Comparison of ENCODE assay signal across 7 mouse cellular contexts in the genomic region with DNA sequence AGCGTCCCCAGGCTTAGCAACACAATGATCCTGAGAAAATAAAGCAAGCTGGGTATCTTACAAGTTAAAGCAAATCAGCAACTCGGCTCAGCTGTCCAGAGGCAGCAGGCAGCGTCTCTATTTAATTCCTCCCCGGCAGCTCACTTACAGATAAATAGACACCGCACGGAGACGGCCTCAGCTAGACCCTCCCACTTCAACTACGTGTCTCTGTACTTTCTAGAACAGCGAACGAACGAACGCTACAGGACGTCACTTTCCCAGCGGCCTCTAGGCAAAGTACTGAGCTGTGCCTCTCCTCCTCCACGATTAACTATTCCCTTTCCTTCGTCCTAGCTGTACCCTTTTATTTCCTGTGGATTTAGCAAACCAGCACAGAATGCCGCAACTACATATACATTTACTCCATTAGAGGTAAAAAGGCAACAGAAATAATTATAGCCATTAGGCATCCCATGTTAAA. TPM values are rescaled to one million over a fixed set of nuclear protein-coding genes. Genes with fewer than 3 reads are reported as not detected.
A peak's percentile ranks its signal among the peaks of the same experiment; 100 is the strongest.
DNase-seq lines count a peak whose midpoint lies in the region; ATAC-seq and TF ChIP-seq lines count a peak whose summit lies in the region.

No protein-coding gene starts in this region.

- under 1% methylated on average over 17 of the region's 17 CpGs for WGBS in intestine, postnatal 0 days
- WGBS in midbrain, embryonic 12.5 days, result 1% methylated on average over 17 of the region's 17 CpGs
- WGBS in small intestine, adult 2 months, result under 1% methylated on average over 17 of the region's 17 CpGs

- no peaks in the 10 kb centered on the region for H3K36me3 ChIP-seq in intestine, postnatal 0 days (ENCODE audit: control insufficient read depth, insufficient read depth)
- no peaks in the 10 kb centered on the region for H3K36me3 ChIP-seq in midbrain, embryonic 12.5 days
- H3K36me3 ChIP-seq in small intestine, adult 2 months (ENCODE audit: control insufficient read depth, insufficient read depth, low read length), result no peaks in the 10 kb centered on the region

- peak; percentile 94 for ATAC-seq in intestine, postnatal 0 days
- ATAC-seq in midbrain, embryonic 12.5 days (ENCODE audit: low FRiP score, low read depth), result peak; percentile 96

- H3K27me3 ChIP-seq in intestine, postnatal 0 days (replicated peaks; ENCODE audit: control insufficient read depth, insufficient read depth, low read length), result no peaks in the 10 kb centered on the region
- H3K27me3 ChIP-seq in midbrain, embryonic 12.5 days, result no peaks in the 10 kb centered on the region
- H3K27me3 ChIP-seq in small intestine, adult 2 months (ENCODE audit: control insufficient read depth, insufficient read depth, low read length), result no peaks in the 10 kb centered on the region

- peak; percentile 39; the same call in 1 of the 2 replicates for TF ChIP-seq CTCF in intestine, postnatal 0 days (IDR thresholded peaks at IDR 0.05; ENCODE audit: low read depth)
- no peak for TF ChIP-seq CTCF in small intestine, adult 2 months (IDR thresholded peaks at IDR 0.05; ENCODE audit: extremely low read depth, insufficient read length, insufficient replicate concordance, low read depth, low read length)

- peak; percentile 98 for TF ChIP-seq POLR2A in small intestine, adult 2 months (IDR thresholded peaks at IDR 0.05; ENCODE audit: low read depth, low read length)

- H3K4me2 ChIP-seq in intestine, postnatal 0 days (replicated peaks; ENCODE audit: low read depth), result peak overlapping the region; percentile 66
- H3K4me2 ChIP-seq in midbrain, embryonic 12.5 days (replicated peaks), result peak overlapping the region; percentile 59

- H3K4me1 ChIP-seq in intestine, postnatal 0 days (replicated peaks; ENCODE audit: control insufficient read depth, insufficient read depth, low read length), result no peaks in the 10 kb centered on the region
- peaks cover 13% of the 10 kb centered on the region for H3K4me1 ChIP-seq in midbrain, embryonic 12.5 days
- H3K4me1 ChIP-seq in small intestine, adult 2 months (ENCODE audit: control insufficient read depth, insufficient read depth, insufficient read length, low read length), result no peaks in the 10 kb centered on the region; the same call in 1 of the 2 replicates

- DNase-seq in adrenal gland, adult 2 months, result peak; percentile 94
- peak; percentile 81 for DNase-seq in embryo, embryonic 11.5 days (ENCODE audit: low read depth, low spot score)
- peak; percentile 52 to 78 for DNase-seq in gastrocnemius, postnatal 4 days (ENCODE audit: low spot score in 2 of 2)
- DNase-seq in left cerebral cortex, postnatal 4 days, result peak; percentile 74

- H3K27ac ChIP-seq in intestine, postnatal 0 days (ENCODE audit: low read depth, low read length), result peak overlapping the region; percentile 77
- H3K27ac ChIP-seq in midbrain, embryonic 12.5 days (replicated peaks), result peak overlapping the region; percentile 66
- H3K27ac ChIP-seq in small intestine, adult 2 months (ENCODE audit: insufficient read depth, low read depth, low read length), result peak overlapping the region; percentile 83

- peak overlapping the region; percentile 54 for H3K9ac ChIP-seq in intestine, postnatal 0 days (ENCODE audit: low read depth, low read length)
- peak overlapping the region; percentile 52 for H3K9ac ChIP-seq in midbrain, embryonic 12.5 days (replicated peaks)

- no peaks in the 10 kb centered on the region for H3K9me3 ChIP-seq in intestine, postnatal 0 days (ENCODE audit: control insufficient read depth)
- no peaks in the 10 kb centered on the region for H3K9me3 ChIP-seq in midbrain, embryonic 12.5 days

- intact Hi-C loops in left cerebral cortex, postnatal 4 days (cut with DNase I), result no loop called here

- peak overlapping the region; percentile 64 for H3K4me3 ChIP-seq in intestine, postnatal 0 days (ENCODE audit: low read depth, low read length)
- peak overlapping the region; percentile 43 for H3K4me3 ChIP-seq in midbrain, embryonic 12.5 days
- peak overlapping the region; percentile 13 for H3K4me3 ChIP-seq in small intestine, adult 2 months (ENCODE audit: low read depth, low read length)

RNA-seq across cellular contexts. Expression of a gene that starts 16.4 kb away (rescaled TPM):
- 10 to 100 TPM; 44.1 to 63.9 TPM for total RNA-seq in adrenal gland, adult 2 months (2021)
- polyA plus RNA-seq in adrenal gland, adult 2 months (2012; rRNA removed), result 4.1 and 4.4 TPM in 2 replicates
- 10 to 100 TPM; 65.3 to 87.7 TPM for total RNA-seq in gastrocnemius, postnatal 4 days (2021)
- polyA plus RNA-seq in intestine, postnatal 0 days (2015; fragmentation: Nextera tagmentation; extraction: Ambion mirVana), result 17.9 and 20.4 TPM in 2 replicates
- 10 to 100 TPM; 38.4 to 42.9 TPM for total RNA-seq in left cerebral cortex, postnatal 4 days (2021)
- 27.4 and 31.2 TPM in 2 replicates for polyA plus RNA-seq in midbrain, embryonic 12.5 days (2016; fragmentation: Nextera tagmentation; extraction: Ambion mirVana)
- 0.48 and 1.4 TPM in 2 replicates for polyA plus RNA-seq in small intestine, adult 2 months (2012; rRNA removed)

RNA-seq across cellular contexts. Expression of a gene that starts 16.6 kb away (rescaled TPM):
- 100 to 1,000 TPM; 118 to 137 TPM for total RNA-seq in adrenal gland, adult 2 months (2021)
- 71.8 and 97.5 TPM in 2 replicates for polyA plus RNA-seq in adrenal gland, adult 2 months (2012; rRNA removed)
- total RNA-seq in gastrocnemius, postnatal 4 days (2021), result 100 to 1,000 TPM; 105 to 116 TPM
- polyA plus RNA-seq in intestine, postnatal 0 days (2015; fragmentation: Nextera tagmentation; extraction: Ambion mirVana), result 60.6 and 64.8 TPM in 2 replicates
- 100 to 1,000 TPM; 216 to 229 TPM for total RNA-seq in left cerebral cortex, postnatal 4 days (2021)
- polyA plus RNA-seq in midbrain, embryonic 12.5 days (2016; fragmentation: Nextera tagmentation; extraction: Ambion mirVana), result 393 and 419 TPM in 2 replicates
- polyA plus RNA-seq in small intestine, adult 2 months (2012; rRNA removed), result 9.3 and 18.4 TPM in 2 replicates

RNA-seq across cellular contexts. Expression of a gene that starts 27.6 kb away (rescaled TPM):
- total RNA-seq in adrenal gland, adult 2 months (2021), result 1 to 10 TPM in 1 of 2 experiments, under 1 TPM in 1; 0.52 to 1.1 TPM
- 0.11 and 0.20 TPM in 2 replicates for polyA plus RNA-seq in adrenal gland, adult 2 months (2012; rRNA removed)
- 1 to 10 TPM in 1 of 2 experiments, under 1 TPM in 1; 0.86 to 1.4 TPM for total RNA-seq in gastrocnemius, postnatal 4 days (2021)
- 222 and 243 TPM in 2 replicates for polyA plus RNA-seq in intestine, postnatal 0 days (2015; fragmentation: Nextera tagmentation; extraction: Ambion mirVana)
- 1 to 10 TPM; 4.0 to 7.3 TPM for total RNA-seq in left cerebral cortex, postnatal 4 days (2021)
- polyA plus RNA-seq in midbrain, embryonic 12.5 days (2016; fragmentation: Nextera tagmentation; extraction: Ambion mirVana), result 1.5 and 2.4 TPM in 2 replicates
- 52.0 and 121 TPM in 2 replicates for polyA plus RNA-seq in small intestine, adult 2 months (2012; rRNA removed)

Comparison
In these comparisons a context has a peak if more than half of its experiments do, and no peak if none do; other contexts are left out.
1. Peak in every context shown above with its lines: DNase-seq, ATAC-seq, H3K4me3 ChIP-seq and H3K27ac ChIP-seq.
2. H3K4me3 ChIP-seq: peak in every context shown above with its lines; median percentile 64 in intestine, postnatal 0 days; 43 in midbrain, embryonic 12.5 days; 13 in small intestine, adult 2 months.
3. RNA of a gene that starts 27.6 kb away (polyA plus RNA-seq): 222 to 243 TPM in intestine, postnatal 0 days and 52.0 to 121 TPM in small intestine, adult 2 months; 1.5 to 2.4 TPM in midbrain, embryonic 12.5 days and 0.11 to 0.20 TPM in adrenal gland, adult 2 months; every median in the first group is over 10 times any median in the second.